Mouse (Mus musculus) heart, postnatal 0 days (tissue): ENCODE results near the gene Nhsl1. TPM values are rescaled to one million over a fixed set of nuclear protein-coding genes. Genes with fewer than 3 reads are reported as not detected.

Experiments used
- ATAC-seq: fragments of 200-750 bp; cut with Nextera tagmentation; 2 replicates; pipeline ENCODE4 v1.8.0; 2017; ENCODE audit warnings: low read depth, moderate number of reproducible peaks, moderate library complexity; ENCODE audit not compliant: insufficient read depth
- DNase-seq: peaks from one replicate; pipeline ENCODE4 v3.0.0-alpha.2; 2016; ENCODE audit warnings: low spot score
- H3K27ac ChIP-seq: fragments of 300-500 bp; sonication (generic); 2 replicates; pipeline ENCODE4 v1.5.1; 2014; ENCODE audit warnings: low read depth, mild to moderate bottlenecking
- H3K27me3 ChIP-seq: fragments of 300-500 bp; sonication (generic); 2 replicates; pipeline ENCODE4 v1.6.1; 2014; ENCODE audit warnings: low read length, mixed read lengths; ENCODE audit not compliant: control insufficient read depth, insufficient read depth
- H3K36me3 ChIP-seq: fragments of 300-500 bp; sonication (generic); replicated peaks from 2 replicates; pipeline ENCODE4 v1.6.1; 2014; ENCODE audit warnings: low read length, mixed read lengths; ENCODE audit not compliant: control insufficient read depth, insufficient read depth
- H3K4me1 ChIP-seq: fragments of 300-500 bp; sonication (generic); 2 replicates; pipeline ENCODE4 v1.6.1; 2014; ENCODE audit warnings: antibody characterized with exemption; ENCODE audit not compliant: control insufficient read depth, insufficient read depth
- H3K4me2 ChIP-seq: fragments of 300-500 bp; sonication (generic); 2 replicates; pipeline ENCODE4 v1.6.1; 2014; ENCODE audit warnings: low read depth, mild to moderate bottlenecking, low read length, moderate library complexity
- H3K4me3 ChIP-seq: fragments of 300-500 bp; sonication (generic); 2 replicates; pipeline ENCODE4 v1.5.1; 2014; ENCODE audit warnings: low read depth, low read length
- H3K9ac ChIP-seq: fragments of 300-500 bp; sonication (generic); replicated peaks from 2 replicates; pipeline ENCODE4 v1.6.1; 2014; ENCODE audit warnings: low read depth, low read length, mixed read lengths
- H3K9me3 ChIP-seq: fragments of 300-500 bp; sonication (generic); replicated peaks from 2 replicates; pipeline ENCODE4 v1.6.1; 2016; ENCODE audit warnings: low read length; ENCODE audit not compliant: control insufficient read depth
- CTCF ChIP-seq: IDR thresholded peaks from 2 replicates; pipeline ENCODE4 v1.5.1; 2016; ENCODE audit warnings: antibody characterized with exemption, control low read depth, low read depth
- EP300 ChIP-seq: IDR thresholded peaks from 2 replicates; pipeline ENCODE4 v1.6.1; 2016; ENCODE audit warnings: antibody characterized with exemption, low read depth
- WGBS: fragments of 180-500 bp; shearing (Covaris S2); extraction: QIAGEN DNeasy Blood & Tissue Kit; methylation state at CpG from one replicate; pipeline ENCODE4 v1.1.7; 2014; 5-methylcytosine and 5-hydroxymethylcytosine counted together
- polyA plus RNA-seq: library from polyadenylated mRNA; unstranded; fragments of >200 nt; fragmentation: Nextera tagmentation; extraction: Ambion mirVana; gene quantifications from 2 replicates; pipeline ENCODE4 v1.2.1, GENCODE M21; 2015
- total RNA-seq: library from RNA; depleted of rRNA; stranded (reverse); fragments of >200 nt; gene quantifications from 2 replicates; pipeline ENCODE4 v1.2.3, GENCODE M21; 2014; ENCODE audit warnings: low replicate concordance; rRNA removed

Gene Nhsl1
- total RNA-seq (20.1 and 31.7 TPM in 2 replicates), polyA plus RNA-seq (8.8 and 10.1 TPM in 2 replicates)

DNA sequence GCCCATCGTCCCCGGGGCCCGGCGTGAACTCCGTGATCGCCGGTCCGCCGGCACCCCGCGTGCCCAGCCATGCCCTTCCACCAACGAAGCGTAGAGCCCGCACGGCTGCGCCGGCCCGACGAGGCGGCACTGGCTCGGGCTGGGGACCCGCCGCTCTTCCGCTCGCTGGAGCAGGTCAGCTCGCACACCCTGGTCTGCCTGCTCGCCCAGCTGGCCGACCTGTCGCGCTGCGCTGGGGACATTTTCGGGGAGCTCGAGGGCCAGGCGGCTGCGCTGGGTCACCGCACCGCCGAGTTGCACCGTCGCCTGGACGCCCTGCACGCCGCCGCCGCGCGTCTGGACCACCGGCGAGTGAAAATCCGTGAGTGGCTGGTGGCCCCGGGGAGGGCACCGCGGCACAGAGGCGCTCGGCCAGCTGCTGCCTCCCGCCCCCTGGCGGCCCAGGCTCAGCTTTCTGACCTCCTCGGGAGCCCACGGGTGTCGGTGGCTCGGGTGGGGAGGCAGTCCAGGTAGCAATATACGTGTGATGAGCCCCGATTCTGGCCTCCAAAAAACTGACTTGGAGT is at the start of gene Nhsl1:
Nhsl1 (plus strand) TSS at position 70 of the 566 bp plus-strand sequence.
- TF ChIP-seq CTCF (peak; percentile 56), EP300 (no peak)
- H3K36me3 ChIP-seq = no peaks in the 10 kb centered on the region
- ATAC-seq = peak; percentile 81

DNA sequence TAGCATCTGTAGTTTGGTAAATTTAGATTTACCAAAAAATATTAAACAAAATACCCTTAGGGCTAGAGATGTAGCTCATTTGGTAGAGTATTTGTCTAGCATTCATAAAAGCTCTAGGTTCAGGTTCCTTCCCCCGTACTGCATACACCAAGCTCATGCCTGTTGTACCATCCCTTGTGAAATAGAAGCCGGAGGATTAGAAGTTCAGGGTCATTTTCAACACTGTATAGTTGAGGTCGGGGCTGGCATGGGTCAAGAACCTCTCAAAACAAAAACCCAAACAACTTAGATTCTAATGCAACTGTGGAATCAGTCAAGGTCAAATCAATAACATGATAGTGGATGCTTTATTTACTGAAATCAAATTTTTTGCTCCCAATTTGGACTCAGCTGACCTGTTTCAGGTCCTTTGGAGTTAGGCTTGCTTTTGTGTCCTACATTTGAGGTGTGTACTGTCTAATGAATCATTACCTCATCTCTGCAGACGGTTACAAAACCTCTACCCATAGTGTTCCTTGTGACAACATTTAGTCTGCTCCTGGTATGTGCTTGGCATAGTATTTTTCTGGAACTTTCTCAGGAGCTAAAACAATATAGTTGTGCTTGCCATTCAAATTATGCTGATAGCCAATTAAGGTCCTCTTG is 42.6 kb upstream of the Nhsl1 start:
- Histone ChIP-seq H3K9ac (no peak overlapping the region), H3K9me3 (peaks cover 3% of the 10 kb centered on the region), H3K4me1 (no peaks in the 10 kb centered on the region), H3K4me2 (no peak overlapping the region), H3K36me3 (no peaks in the 10 kb centered on the region), H3K4me3 (no peak overlapping the region), H3K27ac (no peak overlapping the region), H3K27me3 (no peaks in the 10 kb centered on the region)
- no peak for ATAC-seq
- WGBS = 78% methylated on average over 4 of the region's 4 CpGs
- DNase-seq = no peak
- TF ChIP-seq CTCF (no peak), EP300 (no peak)

More for the DNA sequence above, at the start of gene Nhsl1:
- H3K9ac ChIP-seq = peak within 1 kb of the TSS; percentile 49
- no peaks in the 10 kb centered on the region for H3K27me3 ChIP-seq
- peak within 1 kb of the TSS; percentile 98 for H3K4me2 ChIP-seq
- peaks cover 7% of the 10 kb centered on the region; the same call in 1 of the 2 replicates for H3K4me1 ChIP-seq
- no peak for DNase-seq
- H3K27ac ChIP-seq = peak within 1 kb of the TSS; percentile 22; the same call in 1 of the 2 replicates
- WGBS = under 1% methylated on average over 63 of the region's 63 CpGs
- no peaks in the 10 kb centered on the region for H3K9me3 ChIP-seq
- H3K4me3 ChIP-seq = peak within 1 kb of the TSS; percentile 73

DNA sequence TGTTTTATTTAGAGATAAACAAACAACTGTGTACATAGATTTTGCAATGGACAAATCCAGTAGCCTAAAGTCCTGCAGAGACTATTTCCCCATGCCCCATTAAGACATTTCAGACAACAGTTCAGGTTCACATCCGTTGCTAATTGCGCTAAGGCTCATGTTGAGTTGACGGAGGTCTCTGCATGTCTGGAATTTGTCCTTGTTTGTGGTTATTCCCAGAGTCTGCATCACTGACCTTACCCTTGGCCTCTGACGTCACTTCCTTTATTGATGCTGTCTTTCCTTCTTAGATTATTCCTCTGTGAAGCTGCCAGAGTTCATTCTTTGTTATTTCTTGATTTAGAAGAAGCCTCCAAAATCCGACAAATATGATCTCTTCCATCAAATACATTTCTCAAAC is 34.8 kb upstream of the Nhsl1 start:
- ATAC-seq (no peak), DNase-seq (no peak)
- Histone ChIP-seq H3K9ac (no peak overlapping the region), H3K4me3 (no peak overlapping the region), H3K27me3 (no peaks in the 10 kb centered on the region), H3K36me3 (no peaks in the 10 kb centered on the region), H3K4me1 (no peaks in the 10 kb centered on the region), H3K9me3 (no peaks in the 10 kb centered on the region), H3K27ac (no peak overlapping the region), H3K4me2 (no peak overlapping the region)
- WGBS = 62% methylated on average over 5 of the region's 5 CpGs
- TF ChIP-seq EP300 = no peak
- no peak for TF ChIP-seq CTCF

DNA sequence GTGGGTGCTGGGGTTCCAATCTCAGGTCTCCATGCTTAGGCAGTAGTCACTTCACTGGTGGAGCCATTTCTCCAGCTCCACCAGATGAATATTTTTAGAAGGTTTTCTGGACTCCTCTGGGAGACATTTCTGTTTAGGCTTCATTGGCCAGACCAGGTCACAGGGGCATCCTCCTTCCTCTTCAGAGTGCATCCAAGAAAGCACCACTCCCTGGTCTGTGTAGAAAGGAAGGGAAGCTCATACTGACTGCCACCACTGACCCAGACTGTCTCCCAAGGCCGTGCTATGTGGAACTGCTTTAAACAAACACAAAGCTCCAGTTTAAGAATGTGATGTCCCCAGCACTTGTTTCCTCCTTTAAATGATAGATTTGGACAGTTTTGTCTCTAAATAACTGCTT is 29.3 kb upstream of the Nhsl1 start:
- H3K36me3 ChIP-seq = no peaks in the 10 kb centered on the region
- DNase-seq (no peak), ATAC-seq (no peak)
- H3K27me3 ChIP-seq = no peaks in the 10 kb centered on the region
- 46% methylated on average over 1 of the region's 1 CpGs for WGBS
- H3K27ac ChIP-seq = no peak overlapping the region
- H3K9ac ChIP-seq = no peak overlapping the region
- no peaks in the 10 kb centered on the region for H3K4me1 ChIP-seq
- H3K4me3 ChIP-seq = no peak overlapping the region
- no peak overlapping the region for H3K4me2 ChIP-seq
- no peaks in the 10 kb centered on the region for H3K9me3 ChIP-seq
- TF ChIP-seq CTCF (no peak), EP300 (no peak)

DNA sequence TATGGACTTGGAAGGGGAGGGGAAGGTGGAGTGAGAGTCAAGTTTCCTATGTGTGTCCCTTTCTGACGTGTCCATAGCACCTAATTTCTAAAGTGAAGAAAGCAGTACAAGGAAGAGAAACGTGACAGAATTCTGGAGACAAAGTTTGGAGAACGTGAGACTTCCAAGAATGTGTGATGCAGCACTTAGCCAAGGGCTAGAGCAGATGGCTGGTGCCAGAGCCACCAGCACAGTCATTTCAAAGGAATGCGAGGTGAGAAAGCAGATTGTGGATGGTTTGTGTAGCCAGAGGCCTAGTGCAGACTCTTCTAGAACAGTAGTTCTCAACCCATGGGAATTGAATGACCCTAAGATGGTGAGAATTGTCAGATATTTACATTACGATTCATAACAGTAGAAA is 13.7 kb upstream of the Nhsl1 start:
- ATAC-seq (no peak), DNase-seq (no peak)
- Histone ChIP-seq H3K27me3 (no peaks in the 10 kb centered on the region), H3K4me2 (no peak overlapping the region), H3K9ac (no peak overlapping the region), H3K4me3 (no peak overlapping the region), H3K4me1 (no peaks in the 10 kb centered on the region), H3K27ac (no peak overlapping the region), H3K9me3 (no peaks in the 10 kb centered on the region), H3K36me3 (no peaks in the 10 kb centered on the region)
- TF ChIP-seq EP300 = no peak
- TF ChIP-seq CTCF = no peak
- WGBS = 39% methylated on average over 5 of the region's 5 CpGs

DNA sequence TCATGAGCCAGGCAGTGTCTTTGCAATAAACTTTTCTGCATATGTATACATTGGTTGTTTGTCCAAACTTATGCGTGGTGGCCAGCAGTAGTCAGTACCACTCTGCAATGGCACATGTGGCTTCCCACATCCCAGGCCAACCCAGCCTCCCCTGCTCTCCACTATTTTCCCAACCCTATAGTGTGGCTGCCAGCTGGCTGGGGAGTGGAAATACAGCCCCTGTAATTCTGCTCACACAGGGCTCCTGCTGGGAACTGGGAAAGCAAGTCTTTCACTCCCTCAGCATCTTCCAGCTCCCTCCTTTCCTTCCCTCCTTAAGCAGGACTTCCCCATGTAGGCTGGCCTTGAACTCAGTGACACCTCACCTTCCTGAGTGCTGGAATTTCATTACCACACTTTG is 3.7 kb upstream of the Nhsl1 start:
- Histone ChIP-seq H3K27ac (no peak overlapping the region), H3K9me3 (no peaks in the 10 kb centered on the region), H3K4me3 (no peak overlapping the region), H3K4me2 (no peak overlapping the region), H3K36me3 (no peaks in the 10 kb centered on the region), H3K4me1 (peaks cover 7% of the 10 kb centered on the region; the same call in 1 of the 2 replicates), H3K27me3 (no peaks in the 10 kb centered on the region), H3K9ac (no peak overlapping the region)
- no peak for TF ChIP-seq EP300
- TF ChIP-seq CTCF = no peak
- DNase-seq (no peak), ATAC-seq (no peak)
- WGBS = 88% methylated on average over 1 of the region's 1 CpGs
